Mouse (Mus musculus) kidney, postnatal 14 days (tissue): Measurements from ENCODE around the gene Ankrd61.

ENCODE experiments used
- DNase-seq: peaks from one replicate; pipeline ENCODE4 v3.0.0; 2022; ENCODE audit warnings: mixed read lengths

Gene Ankrd61

DNA sequence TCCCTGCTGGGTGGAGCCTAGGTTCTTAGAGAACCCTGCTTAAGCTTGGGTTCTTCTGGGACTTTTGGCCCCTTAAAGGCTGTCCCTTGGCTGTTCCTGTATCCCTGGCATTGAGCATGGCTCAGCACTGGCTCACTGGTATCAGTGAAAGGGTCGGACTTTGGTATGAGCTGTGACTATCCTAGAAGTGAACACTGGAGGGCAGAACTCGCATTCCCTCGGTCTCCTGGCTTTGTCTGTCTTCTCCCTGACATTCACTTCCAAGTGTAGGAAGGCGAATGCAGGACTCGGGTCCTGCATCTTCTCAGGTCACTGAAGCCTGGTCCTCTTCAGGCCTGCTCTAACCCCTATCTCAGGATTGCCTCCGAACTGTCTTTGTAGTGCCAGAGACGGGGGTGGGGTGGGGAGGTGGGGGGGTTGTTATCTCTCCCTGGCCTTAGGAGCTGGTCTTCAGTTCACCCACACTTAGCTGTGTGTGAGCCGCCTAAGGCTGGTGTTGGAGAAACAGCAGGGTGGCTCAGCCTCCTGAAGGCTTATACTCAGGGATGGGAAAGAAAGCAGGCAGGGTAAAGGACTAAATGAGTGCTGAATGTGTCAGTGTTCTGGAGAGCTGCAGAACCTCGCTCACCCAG lies 5.1 kb downstream of the Ankrd61 start:
- no peak for DNase-seq

DNA sequence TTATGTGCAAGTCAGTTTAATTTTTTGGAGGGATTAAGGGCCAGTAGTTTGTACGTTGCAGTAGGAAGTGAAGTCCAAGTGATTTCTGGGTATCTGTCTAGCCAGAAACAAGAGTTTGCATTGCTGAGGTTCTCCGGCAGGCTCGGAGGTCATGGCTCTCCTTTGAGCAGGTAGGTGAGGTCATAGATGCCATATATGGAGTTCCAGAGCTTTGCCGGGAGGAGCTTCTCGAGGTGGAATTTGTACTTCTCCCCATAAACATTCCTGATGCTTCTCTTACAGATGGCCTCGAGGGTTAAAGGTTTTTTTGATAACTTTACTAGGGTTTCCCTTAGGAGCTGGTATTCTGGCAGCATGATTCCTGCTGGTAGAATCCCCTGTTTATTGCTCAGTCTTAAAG lies 6.7 kb downstream of the Ankrd61 start:
- no peak for DNase-seq

DNA sequence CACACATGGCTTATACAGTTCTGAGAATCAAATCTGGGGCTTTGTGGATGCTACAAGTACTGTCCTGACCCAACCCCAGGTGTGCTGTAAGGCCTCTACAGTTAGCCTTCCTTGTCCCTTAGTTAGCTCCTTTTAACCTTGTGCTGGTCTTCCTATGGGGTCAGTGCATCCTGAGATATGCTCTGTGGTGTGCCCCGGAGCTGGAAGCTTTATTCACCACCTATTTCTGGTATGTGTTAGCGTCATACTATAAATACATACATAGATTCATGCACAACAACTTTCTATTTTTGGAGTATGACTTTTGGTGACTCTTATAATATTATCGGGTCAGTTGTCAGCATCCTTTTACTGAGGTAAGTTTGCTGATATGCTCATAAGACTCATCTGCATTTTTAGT lies 12.2 kb downstream of the Ankrd61 start:
- no peak for DNase-seq

DNA sequence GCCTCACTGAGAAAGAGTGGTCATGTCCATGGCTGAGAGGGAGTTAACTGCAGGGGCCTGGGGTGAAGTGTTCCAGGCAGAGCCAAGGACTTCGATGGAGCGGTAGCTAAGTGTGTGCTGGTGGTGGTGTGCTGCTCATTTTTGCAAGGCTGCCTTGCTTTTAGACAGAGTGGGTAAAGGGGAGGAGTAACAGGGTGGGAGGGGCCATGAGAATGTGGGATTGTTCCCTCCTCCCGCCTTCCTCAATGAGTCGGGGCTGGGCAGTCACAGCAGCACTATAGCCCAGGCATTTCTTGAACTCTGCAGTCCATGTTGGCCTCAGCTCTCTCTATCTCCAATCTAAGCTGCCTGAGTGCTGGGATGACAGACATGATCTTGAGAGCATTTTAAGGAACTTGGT lies 22.9 kb downstream of the Ankrd61 start:
- no peak for DNase-seq

- DNase-seq = no peak
Observed at GRCm38 (mm10) chr5:143871547-143872169, 25.8 kb downstream of the Ankrd61 start.
